Mouse (Mus musculus): Measurements from ENCODE around the gene Fchsd2. TPM values are rescaled to one million over a fixed set of nuclear protein-coding genes. Genes with fewer than 3 reads are reported as not detected.

Fchsd2 gene
- total and polyA plus RNA-seq, 2 experiments: 8.9 to 43.0 TPM

- Histone ChIP-seq H3K27me3 (ENCODE audit: control insufficient read depth, insufficient read depth, low read length) (no peaks in the 10 kb centered on the region), H3K4me3 (ENCODE audit: insufficient read depth, low read depth, low read length) (no peak overlapping the region), H3K36me3 (ENCODE audit: control insufficient read depth, insufficient read depth, low read length) (peaks cover 5% of the 10 kb centered on the region; the same call in 1 of the 2 replicates), H3K4me1 (ENCODE audit: control insufficient read depth, insufficient read depth, low read length) (peaks cover 13% of the 10 kb centered on the region; the same call in 1 of the 2 replicates), H3K27ac (replicated peaks; ENCODE audit: insufficient read depth, low read depth, low read length) (no peak overlapping the region), H3K79me2 (ENCODE audit: control insufficient read depth, insufficient read depth, low read length) (peaks cover 33% of the 10 kb centered on the region; the same call in 1 of the 2 replicates), H3K9ac (ENCODE audit: low read depth, low read length) (no peak overlapping the region)
- no peak for DNase-seq (ENCODE audit: extremely low read depth, low read depth, low spot score)
- no peak for TF ChIP-seq POLR2A (IDR thresholded peaks at IDR 0.05; ENCODE audit: extremely low read depth, insufficient read depth, low read length)
- TF ChIP-seq CTCF (IDR thresholded peaks at IDR 0.05; ENCODE audit: low read depth, low read length): no peak
- 60% methylated on average over 3 of the region's 3 CpGs for WGBS
Observed at GRCm38 (mm10) chr7:101127737-101128136, 35.1 kb downstream of the Fchsd2 start.

GRCm38 (mm10) chr7:101128536-101128935 lies 35.9 kb downstream of the Fchsd2 start:
- H3K4me3 ChIP-seq (ENCODE audit: insufficient read depth, low read depth, low read length): no peak overlapping the region
- WGBS: 45% methylated on average over 4 of the region's 4 CpGs
- no peaks in the 10 kb centered on the region for H3K27me3 ChIP-seq (ENCODE audit: control insufficient read depth, insufficient read depth, low read length)
- H3K79me2 ChIP-seq (ENCODE audit: control insufficient read depth, insufficient read depth, low read length): peaks cover 29% of the 10 kb centered on the region; the same call in 1 of the 2 replicates
- no peak for DNase-seq (ENCODE audit: extremely low read depth, low read depth, low spot score)
- no peak overlapping the region for H3K9ac ChIP-seq (ENCODE audit: low read depth, low read length)
- H3K4me1 ChIP-seq (ENCODE audit: control insufficient read depth, insufficient read depth, low read length): peaks cover 10% of the 10 kb centered on the region; the same call in 1 of the 2 replicates
- peaks cover 5% of the 10 kb centered on the region; the same call in 1 of the 2 replicates for H3K36me3 ChIP-seq (ENCODE audit: control insufficient read depth, insufficient read depth, low read length)
- no peak overlapping the region for H3K27ac ChIP-seq (replicated peaks; ENCODE audit: insufficient read depth, low read depth, low read length)
- no peak for TF ChIP-seq POLR2A (IDR thresholded peaks at IDR 0.05; ENCODE audit: extremely low read depth, insufficient read depth, low read length)
- no peak for TF ChIP-seq CTCF (IDR thresholded peaks at IDR 0.05; ENCODE audit: low read depth, low read length)

GRCm38 (mm10) chr7:101130646-101131045 lies 38.0 kb downstream of the Fchsd2 start:
- Histone ChIP-seq H3K27ac (replicated peaks; ENCODE audit: insufficient read depth, low read depth, low read length) (no peak overlapping the region), H3K4me1 (ENCODE audit: control insufficient read depth, insufficient read depth, low read length) (peaks cover 7% of the 10 kb centered on the region; the same call in 1 of the 2 replicates), H3K79me2 (ENCODE audit: control insufficient read depth, insufficient read depth, low read length) (peaks cover 26% of the 10 kb centered on the region), H3K36me3 (ENCODE audit: control insufficient read depth, insufficient read depth, low read length) (peaks cover 5% of the 10 kb centered on the region), H3K27me3 (ENCODE audit: control insufficient read depth, insufficient read depth, low read length) (no peaks in the 10 kb centered on the region), H3K4me3 (ENCODE audit: insufficient read depth, low read depth, low read length) (no peak overlapping the region), H3K9ac (ENCODE audit: low read depth, low read length) (no peak overlapping the region)
- 41% methylated on average over 3 of the region's 3 CpGs for WGBS
- DNase-seq (ENCODE audit: extremely low read depth, low read depth, low spot score): no peak
- TF ChIP-seq POLR2A (IDR thresholded peaks at IDR 0.05; ENCODE audit: extremely low read depth, insufficient read depth, low read length): no peak
- TF ChIP-seq CTCF (IDR thresholded peaks at IDR 0.05; ENCODE audit: low read depth, low read length): no peak

GRCm38 (mm10) chr7:101131281-101131680 lies 38.6 kb downstream of the Fchsd2 start:
- peaks cover 7% of the 10 kb centered on the region; the same call in 1 of the 2 replicates for H3K4me1 ChIP-seq (ENCODE audit: control insufficient read depth, insufficient read depth, low read length)
- peaks cover 26% of the 10 kb centered on the region for H3K79me2 ChIP-seq (ENCODE audit: control insufficient read depth, insufficient read depth, low read length)
- H3K27ac ChIP-seq (replicated peaks; ENCODE audit: insufficient read depth, low read depth, low read length): no peak overlapping the region
- no peak overlapping the region for H3K9ac ChIP-seq (ENCODE audit: low read depth, low read length)
- no peak overlapping the region for H3K4me3 ChIP-seq (ENCODE audit: insufficient read depth, low read depth, low read length)
- H3K27me3 ChIP-seq (ENCODE audit: control insufficient read depth, insufficient read depth, low read length): no peaks in the 10 kb centered on the region
- TF ChIP-seq CTCF (IDR thresholded peaks at IDR 0.05; ENCODE audit: low read depth, low read length): no peak
- TF ChIP-seq POLR2A (IDR thresholded peaks at IDR 0.05; ENCODE audit: extremely low read depth, insufficient read depth, low read length): no peak
- DNase-seq (ENCODE audit: extremely low read depth, low read depth, low spot score): no peak
- 72% methylated on average over 6 of the region's 6 CpGs for WGBS
- H3K36me3 ChIP-seq (ENCODE audit: control insufficient read depth, insufficient read depth, low read length): peaks cover 5% of the 10 kb centered on the region

- 96% methylated on average over 2 of the region's 2 CpGs for WGBS
- no peak for DNase-seq (ENCODE audit: extremely low read depth, low read depth, low spot score)
- H3K36me3 ChIP-seq (ENCODE audit: control insufficient read depth, insufficient read depth, low read length): peaks cover 1% of the 10 kb centered on the region
- no peak overlapping the region for H3K27ac ChIP-seq (replicated peaks; ENCODE audit: insufficient read depth, low read depth, low read length)
- H3K9ac ChIP-seq (ENCODE audit: low read depth, low read length): no peak overlapping the region
- peaks cover 28% of the 10 kb centered on the region for H3K79me2 ChIP-seq (ENCODE audit: control insufficient read depth, insufficient read depth, low read length)
- no peak overlapping the region for H3K4me3 ChIP-seq (ENCODE audit: insufficient read depth, low read depth, low read length)
- H3K27me3 ChIP-seq (ENCODE audit: control insufficient read depth, insufficient read depth, low read length): no peaks in the 10 kb centered on the region
- TF ChIP-seq CTCF (IDR thresholded peaks at IDR 0.05; ENCODE audit: low read depth, low read length) (no peak), POLR2A (IDR thresholded peaks at IDR 0.05; ENCODE audit: extremely low read depth, insufficient read depth, low read length) (no peak)
- H3K4me1 ChIP-seq (ENCODE audit: control insufficient read depth, insufficient read depth, low read length): peaks cover 3% of the 10 kb centered on the region; the same call in 1 of the 2 replicates
Observed at GRCm38 (mm10) chr7:101133591-101133990, 40.9 kb downstream of the Fchsd2 start.

GRCm38 (mm10) chr7:101134117-101134516 lies 41.5 kb downstream of the Fchsd2 start:
- Histone ChIP-seq H3K4me1 (ENCODE audit: control insufficient read depth, insufficient read depth, low read length) (peaks cover 3% of the 10 kb centered on the region; the same call in 1 of the 2 replicates), H3K4me3 (ENCODE audit: insufficient read depth, low read depth, low read length) (no peak overlapping the region), H3K27ac (replicated peaks; ENCODE audit: insufficient read depth, low read depth, low read length) (no peak overlapping the region), H3K27me3 (ENCODE audit: control insufficient read depth, insufficient read depth, low read length) (no peaks in the 10 kb centered on the region), H3K36me3 (ENCODE audit: control insufficient read depth, insufficient read depth, low read length) (peaks cover 4% of the 10 kb centered on the region), H3K9ac (ENCODE audit: low read depth, low read length) (no peak overlapping the region), H3K79me2 (ENCODE audit: control insufficient read depth, insufficient read depth, low read length) (peaks cover 25% of the 10 kb centered on the region)
- DNase-seq (ENCODE audit: extremely low read depth, low read depth, low spot score): no peak
- TF ChIP-seq CTCF (IDR thresholded peaks at IDR 0.05; ENCODE audit: low read depth, low read length) (no peak), POLR2A (IDR thresholded peaks at IDR 0.05; ENCODE audit: extremely low read depth, insufficient read depth, low read length) (no peak)
- 100% methylated on average over 2 of the region's 2 CpGs for WGBS
